Mouse (Mus musculus): Measurements from ENCODE around the gene Elmo3. TPM values are rescaled to one million over a fixed set of nuclear protein-coding genes. Genes with fewer than 3 reads are reported as not detected.

The Elmo3 gene
- polyA plus RNA-seq, 1 experiment, result not detected

DNA sequence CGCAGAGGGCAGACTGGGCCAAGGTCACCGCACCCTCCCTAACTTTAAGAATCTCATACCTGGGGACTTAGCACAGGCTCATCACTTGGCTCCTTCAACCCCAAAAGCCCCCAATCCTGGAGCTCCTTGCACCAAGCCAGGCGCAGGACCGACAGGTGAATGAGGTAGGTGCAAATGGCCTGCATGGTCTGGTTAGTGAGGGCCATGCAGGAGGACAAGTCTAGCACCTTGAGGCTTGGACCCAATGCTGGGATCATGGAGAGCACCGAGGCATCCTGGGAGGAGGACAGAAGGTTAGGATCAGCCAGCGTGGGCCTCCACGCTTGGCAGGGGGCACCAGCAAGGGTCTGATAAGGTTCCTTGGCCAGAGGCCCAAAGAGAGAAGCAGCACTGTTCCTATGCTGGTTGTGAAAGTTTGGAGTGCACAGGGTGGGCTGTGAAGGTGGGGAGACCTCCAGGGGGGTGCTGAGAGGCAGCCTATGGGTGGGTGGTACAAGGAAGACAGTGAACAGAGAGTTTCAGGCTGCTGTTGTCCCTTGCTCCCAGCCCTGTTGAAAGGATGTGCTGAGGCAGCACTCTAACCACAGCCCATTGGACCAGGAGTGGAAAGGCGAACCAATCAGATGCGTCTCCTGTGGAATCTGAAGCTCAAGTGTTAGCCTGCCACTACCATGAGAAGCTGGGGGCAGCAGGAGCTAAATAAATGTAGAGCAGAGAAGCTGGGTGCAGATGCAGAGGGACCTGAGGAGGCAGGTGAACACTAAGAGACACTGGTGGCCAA is 8.4 kb downstream of the Elmo3 start:
- Histone ChIP-seq H3K4me3 (ENCODE audit: insufficient read depth, low read depth, low read length) (no peak overlapping the region), H3K27ac (ENCODE audit: insufficient read depth, low read depth, low read length) (no peak overlapping the region), H3K4me1 (ENCODE audit: control insufficient read depth, insufficient read depth, low read length) (peaks cover 4% of the 10 kb centered on the region; the same call in 1 of the 2 replicates)
- 84% methylated on average over 9 of the region's 9 CpGs for WGBS
- TF ChIP-seq POLR2A (IDR thresholded peaks at IDR 0.05; ENCODE audit: insufficient read depth, low read depth, low read length) (no peak), CTCF (IDR thresholded peaks at IDR 0.05; ENCODE audit: insufficient read depth, low read depth, low read length) (no peak)

- Histone ChIP-seq H3K4me3 (ENCODE audit: insufficient read depth, low read depth, low read length) (no peak overlapping the region), H3K27ac (ENCODE audit: insufficient read depth, low read depth, low read length) (no peak overlapping the region), H3K4me1 (ENCODE audit: control insufficient read depth, insufficient read depth, low read length) (peaks cover 4% of the 10 kb centered on the region; the same call in 1 of the 2 replicates)
- WGBS, result 89% methylated on average over 18 of the region's 18 CpGs
- TF ChIP-seq CTCF (IDR thresholded peaks at IDR 0.05; ENCODE audit: insufficient read depth, low read depth, low read length), result no peak
- TF ChIP-seq POLR2A (IDR thresholded peaks at IDR 0.05; ENCODE audit: insufficient read depth, low read depth, low read length), result no peak
Measured at GRCm38 (mm10) chr8:105315073-105315769, 9.8 kb downstream of the Elmo3 start.

DNA sequence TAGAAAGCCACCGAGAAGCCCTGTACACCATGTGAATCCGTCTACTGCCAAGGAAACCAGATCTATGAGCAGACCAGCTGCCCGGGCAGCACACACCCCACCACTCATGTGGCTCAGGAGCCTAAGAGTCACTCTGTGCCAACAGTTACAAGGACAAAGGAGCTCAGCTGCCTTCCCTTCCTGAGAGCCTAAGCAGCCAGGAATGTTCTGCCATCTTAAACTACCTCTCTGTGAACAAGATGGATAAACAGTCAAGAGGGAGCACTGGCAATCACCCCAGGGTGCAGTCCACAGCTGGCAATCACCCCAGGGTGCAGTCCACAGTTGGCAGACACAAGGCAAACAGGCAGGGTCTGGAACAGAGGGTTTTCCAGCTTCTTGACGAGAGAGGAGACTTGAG is 12.5 kb downstream of the Elmo3 start:
- TF ChIP-seq CTCF (IDR thresholded peaks at IDR 0.05; ENCODE audit: insufficient read depth, low read depth, low read length), result no peak
- TF ChIP-seq POLR2A (IDR thresholded peaks at IDR 0.05; ENCODE audit: insufficient read depth, low read depth, low read length), result no peak
- no peak overlapping the region for H3K27ac ChIP-seq (ENCODE audit: insufficient read depth, low read depth, low read length)
- 48% methylated on average over 4 of the region's 4 CpGs for WGBS
- no peak overlapping the region for H3K4me3 ChIP-seq (ENCODE audit: insufficient read depth, low read depth, low read length)
- peaks cover 4% of the 10 kb centered on the region; the same call in 1 of the 2 replicates for H3K4me1 ChIP-seq (ENCODE audit: control insufficient read depth, insufficient read depth, low read length)

GRCm38 (mm10) chr8:105318662-105319190 is 13.3 kb downstream of the Elmo3 start:
- WGBS, result 71% methylated on average over 11 of the region's 11 CpGs
- Histone ChIP-seq H3K4me1 (ENCODE audit: control insufficient read depth, insufficient read depth, low read length) (peaks cover 4% of the 10 kb centered on the region; the same call in 1 of the 2 replicates), H3K27ac (ENCODE audit: insufficient read depth, low read depth, low read length) (no peak overlapping the region), H3K4me3 (ENCODE audit: insufficient read depth, low read depth, low read length) (no peak overlapping the region)
- TF ChIP-seq POLR2A (IDR thresholded peaks at IDR 0.05; ENCODE audit: insufficient read depth, low read depth, low read length), result no peak
- no peak for TF ChIP-seq CTCF (IDR thresholded peaks at IDR 0.05; ENCODE audit: insufficient read depth, low read depth, low read length)

DNA sequence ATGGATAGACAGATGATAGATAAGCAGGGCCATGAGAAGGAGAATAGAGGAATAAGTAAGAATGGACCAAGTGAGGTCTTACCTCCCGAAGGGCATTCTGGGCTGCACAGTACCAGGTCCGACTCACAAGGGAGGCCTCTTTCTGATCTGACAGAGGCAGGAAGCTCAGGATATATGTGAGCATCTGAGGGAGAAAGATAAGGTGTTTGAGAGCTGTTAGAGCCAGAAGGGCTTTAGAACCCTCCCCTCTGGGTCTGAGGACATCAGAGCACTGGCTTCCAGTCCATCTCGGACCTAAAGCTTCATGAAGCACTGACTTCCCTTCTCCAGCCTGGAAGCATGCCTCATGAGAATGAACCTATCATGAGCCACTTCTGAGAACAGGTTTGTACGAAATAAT is 17.8 kb downstream of the Elmo3 start:
- peaks cover 13% of the 10 kb centered on the region for H3K4me1 ChIP-seq (ENCODE audit: control insufficient read depth, insufficient read depth, low read length)
- TF ChIP-seq CTCF (IDR thresholded peaks at IDR 0.05; ENCODE audit: insufficient read depth, low read depth, low read length), result no peak
- no peak for TF ChIP-seq POLR2A (IDR thresholded peaks at IDR 0.05; ENCODE audit: insufficient read depth, low read depth, low read length)
- no peak overlapping the region for H3K27ac ChIP-seq (ENCODE audit: insufficient read depth, low read depth, low read length)
- 91% methylated on average over 4 of the region's 4 CpGs for WGBS
- H3K4me3 ChIP-seq (ENCODE audit: insufficient read depth, low read depth, low read length), result no peak overlapping the region

DNA sequence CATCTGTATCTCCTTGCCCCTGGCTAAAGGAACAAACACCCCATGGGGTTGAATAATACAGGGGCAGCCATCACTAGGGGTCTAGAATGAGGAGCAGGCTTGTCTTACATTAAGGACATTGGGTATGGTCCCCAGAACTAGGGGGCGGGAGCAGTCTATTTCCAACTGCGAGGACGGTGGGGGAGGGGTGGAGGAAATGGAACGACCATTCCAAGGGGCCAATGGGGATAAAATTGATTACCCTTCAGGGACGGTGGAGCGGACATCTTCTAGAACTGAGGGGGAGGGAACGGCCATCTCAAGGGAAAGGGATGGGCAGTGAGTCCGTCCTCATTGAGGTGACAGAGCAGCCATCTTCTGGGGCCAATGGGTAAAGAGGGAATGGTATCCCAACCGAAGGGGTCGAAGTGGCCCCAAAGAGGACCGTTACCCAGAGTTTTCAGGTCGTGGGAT is 20.3 kb downstream of the Elmo3 start:
- peak overlapping the region; percentile 82 for H3K4me3 ChIP-seq (ENCODE audit: insufficient read depth, low read depth, low read length)
- TF ChIP-seq CTCF (IDR thresholded peaks at IDR 0.05; ENCODE audit: insufficient read depth, low read depth, low read length) (no peak), POLR2A (IDR thresholded peaks at IDR 0.05; ENCODE audit: insufficient read depth, low read depth, low read length) (no peak)
- WGBS, result under 1% methylated on average over 12 of the region's 12 CpGs
- H3K27ac ChIP-seq (ENCODE audit: insufficient read depth, low read depth, low read length), result peak overlapping the region; percentile 57
- peaks cover 9% of the 10 kb centered on the region for H3K4me1 ChIP-seq (ENCODE audit: control insufficient read depth, insufficient read depth, low read length)

- Histone ChIP-seq H3K27ac (ENCODE audit: insufficient read depth, low read depth, low read length) (peak within 1 kb of the TSS; percentile 57), H3K4me3 (ENCODE audit: insufficient read depth, low read depth, low read length) (peak within 1 kb of the TSS; percentile 82), H3K4me1 (ENCODE audit: control insufficient read depth, insufficient read depth, low read length) (peaks cover 9% of the 10 kb centered on the region)
- under 1% methylated on average over 36 of the region's 36 CpGs for WGBS
- peak; percentile 50 for TF ChIP-seq CTCF (IDR thresholded peaks at IDR 0.05; ENCODE audit: insufficient read depth, low read depth, low read length)
- TF ChIP-seq POLR2A (IDR thresholded peaks at IDR 0.05; ENCODE audit: insufficient read depth, low read depth, low read length), result peak; percentile 79
Measured at GRCm38 (mm10) chr8:105326141-105326672, 20.8 kb downstream of the Elmo3 start, which contains the start of the genes Lrrc29 and Tmem208. Lrrc29 (minus strand) TSS chr8:105326278. Tmem208 (plus strand) TSS chr8:105326354.

DNA sequence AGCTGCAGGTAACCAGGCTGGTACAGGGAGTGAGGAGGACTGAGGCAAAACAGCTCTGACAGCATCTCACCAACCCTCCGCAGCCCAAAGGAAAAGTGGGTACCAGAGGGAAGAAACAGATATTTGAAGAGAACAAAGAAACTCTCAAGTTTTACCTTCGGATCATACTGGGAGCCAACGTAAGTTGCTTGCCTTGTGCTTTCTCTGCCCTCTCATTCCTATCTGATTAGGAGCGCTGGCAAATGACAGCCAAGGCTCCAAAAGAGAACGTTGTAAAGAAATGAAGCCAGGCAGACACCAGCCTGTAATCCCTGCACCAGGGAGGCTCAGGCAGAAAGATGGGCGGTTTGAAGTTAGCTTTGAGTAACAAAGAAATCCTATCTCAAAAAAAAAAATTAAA is 21.6 kb downstream of the Elmo3 start:
- TF ChIP-seq CTCF (IDR thresholded peaks at IDR 0.05; ENCODE audit: insufficient read depth, low read depth, low read length), result no peak
- no peak for TF ChIP-seq POLR2A (IDR thresholded peaks at IDR 0.05; ENCODE audit: insufficient read depth, low read depth, low read length)
- Histone ChIP-seq H3K27ac (ENCODE audit: insufficient read depth, low read depth, low read length) (no peak overlapping the region), H3K4me3 (ENCODE audit: insufficient read depth, low read depth, low read length) (peak overlapping the region; percentile 69), H3K4me1 (ENCODE audit: control insufficient read depth, insufficient read depth, low read length) (peaks cover 9% of the 10 kb centered on the region)
- WGBS, result 21% methylated on average over 6 of the region's 6 CpGs

Measured in olfactory bulb, adult 2 months (tissue).